Comparison of ENCODE assay signal across 9 mouse cellular contexts in genomic region chr2:73085669-73086304, GRCm38 (mm10).
DNase-seq lines count a peak whose midpoint lies in the region; ATAC-seq lines count a peak whose summit lies in the region.
"Had no signal": no experiment of that assay in that cellular context is flagged by ENCODE, and none has a peak within 500 bp of the region (broad histone marks: within the 10 kb centered on the region; RNA-seq: fewer than 3 reads in every experiment).

No protein-coding gene starts in this region.

- H3K4me3 ChIP-seq in intestine, embryonic 16.5 days (ENCODE audit: low read length), result no peak overlapping the region
- no peak overlapping the region for H3K4me3 ChIP-seq in limb, embryonic 13.5 days
- H3K4me3 ChIP-seq in neural tube, embryonic 14.5 days (ENCODE audit: low read depth, low read length), result no peak overlapping the region
- H3K4me3 ChIP-seq: liver, embryonic 13.5 days had no signal

- no peaks in the 10 kb centered on the region for H3K27me3 ChIP-seq in intestine, embryonic 16.5 days (replicated peaks; ENCODE audit: control insufficient read depth, insufficient read depth, low read length)
- no peaks in the 10 kb centered on the region for H3K27me3 ChIP-seq in limb, embryonic 13.5 days
- no peaks in the 10 kb centered on the region for H3K27me3 ChIP-seq in neural tube, embryonic 14.5 days (ENCODE audit: control insufficient read depth, insufficient read depth, low read length)
- H3K27me3 ChIP-seq: liver, embryonic 13.5 days had no signal

- H3K9me3 ChIP-seq in intestine, embryonic 16.5 days (ENCODE audit: control insufficient read depth, low read length), result no peaks in the 10 kb centered on the region
- H3K9me3 ChIP-seq in limb, embryonic 13.5 days, result no peaks in the 10 kb centered on the region
- H3K9me3 ChIP-seq in neural tube, embryonic 14.5 days (ENCODE audit: control insufficient read depth, low read length), result no peaks in the 10 kb centered on the region
- H3K9me3 ChIP-seq: liver, embryonic 13.5 days had no signal

- no peak overlapping the region for H3K9ac ChIP-seq in intestine, embryonic 16.5 days (ENCODE audit: low read depth, low read length)
- H3K9ac ChIP-seq in limb, embryonic 13.5 days, result 0 out of 2 replicates have a peak overlapping the region, but pooled peaks have one; percentile 31
- no peak overlapping the region for H3K9ac ChIP-seq in neural tube, embryonic 14.5 days (replicated peaks; ENCODE audit: low read depth, low read length)
- H3K9ac ChIP-seq: liver, embryonic 13.5 days had no signal

- no peak overlapping the region for H3K27ac ChIP-seq in intestine, embryonic 16.5 days (ENCODE audit: low read length)
- H3K27ac ChIP-seq in limb, embryonic 13.5 days, result 0 out of 2 replicates have a peak overlapping the region, but pooled peaks have one; percentile 0
- no peak overlapping the region for H3K27ac ChIP-seq in neural tube, embryonic 14.5 days (ENCODE audit: low read depth, low read length)
- H3K27ac ChIP-seq: liver, embryonic 13.5 days had no signal

- ATAC-seq in intestine, embryonic 16.5 days, result peak; percentile 52; the same call in 1 of the 2 replicates
- ATAC-seq in limb, embryonic 13.5 days (ENCODE audit: low FRiP score, low read depth), result no peak; the same call in 1 of the 2 replicates
- peak; percentile 88 for ATAC-seq in neural tube, embryonic 14.5 days (ENCODE audit: low read depth)
- ATAC-seq in CD4-positive, CD25-positive, alpha-beta regulatory T cell, adult 4 months, result no peak

- H3K4me2 ChIP-seq in intestine, embryonic 16.5 days (ENCODE audit: low read depth, low read length), result no peak overlapping the region
- H3K4me2 ChIP-seq in limb, embryonic 13.5 days (replicated peaks), result 0 out of 2 replicates have a peak overlapping the region, but pooled peaks have one; percentile 15
- no peak overlapping the region for H3K4me2 ChIP-seq in neural tube, embryonic 14.5 days (ENCODE audit: low read depth, low read length)
- H3K4me2 ChIP-seq: liver, embryonic 13.5 days had no signal

- no peaks in the 10 kb centered on the region; the same call in 1 of the 2 replicates for H3K4me1 ChIP-seq in intestine, embryonic 16.5 days (ENCODE audit: control insufficient read depth, insufficient read depth, low read length)
- H3K4me1 ChIP-seq in limb, embryonic 13.5 days, result peaks cover 16% of the 10 kb centered on the region
- H3K4me1 ChIP-seq in neural tube, embryonic 14.5 days (ENCODE audit: control insufficient read depth, insufficient read depth, low read length), result 0 out of 2 replicates have a peak, but pooled peaks cover 4% of the 10 kb centered on the region

- WGBS in intestine, embryonic 16.5 days, result 25% methylated on average over 8 of the region's 8 CpGs
- WGBS in limb, embryonic 13.5 days, result 23% methylated on average over 8 of the region's 8 CpGs
- WGBS in neural tube, embryonic 14.5 days, result 14% methylated on average over 8 of the region's 8 CpGs

- peak; percentile 17 for DNase-seq in urinary bladder, postnatal 14 days (ENCODE audit: low spot score)
- no peak for DNase-seq in urinary bladder, adult 18-20 months (ENCODE audit: low spot score in 2 of 2)
- DNase-seq in gastrocnemius, postnatal 25 days, result peak; percentile 25
- no peak for DNase-seq in adrenal gland, adult (ENCODE audit: inconsistent age in 2 of 2, low spot score in 1 of 2)
- DNase-seq: liver, embryonic 13.5 days had no signal

- H3K36me3 ChIP-seq in intestine, embryonic 16.5 days (ENCODE audit: control insufficient read depth, insufficient read depth, low read length), result no peaks in the 10 kb centered on the region
- no peaks in the 10 kb centered on the region for H3K36me3 ChIP-seq in limb, embryonic 13.5 days
- no peaks in the 10 kb centered on the region for H3K36me3 ChIP-seq in neural tube, embryonic 14.5 days (ENCODE audit: control insufficient read depth, insufficient read depth, low read length)
- H3K36me3 ChIP-seq: liver, embryonic 13.5 days had no signal

Comparison
In these comparisons a context has a peak if more than half of its experiments do, and no peak if none do; other contexts are left out.
1. DNase-seq: peak in urinary bladder, postnatal 14 days (single experiment) and gastrocnemius, postnatal 25 days (single experiment); none in urinary bladder, adult 18-20 months (0 of 2) and adrenal gland, adult (0 of 2).
2. ATAC-seq: peak in intestine, embryonic 16.5 days (single experiment) and neural tube, embryonic 14.5 days (single experiment); none in limb, embryonic 13.5 days (single experiment) and CD4-positive, CD25-positive, alpha-beta regulatory T cell, adult 4 months (single experiment).